Mouse (Mus musculus): Measurements from ENCODE around the gene Thsd4. TPM values are rescaled to one million over a fixed set of nuclear protein-coding genes. Genes with fewer than 3 reads are reported as not detected.

Thsd4 gene
- polyA plus RNA-seq, 1 experiment from 2014 or later = 9.3 TPM

- no peak for ATAC-seq (ENCODE audit: low FRiP score)
- H3K4me2 ChIP-seq (replicated peaks) = no peak overlapping the region
- WGBS = 85% methylated on average over 6 of the region's 6 CpGs
- no peaks in the 10 kb centered on the region for H3K27me3 ChIP-seq
- no peaks in the 10 kb centered on the region for H3K36me3 ChIP-seq
- H3K27ac ChIP-seq = no peak overlapping the region
- H3K4me1 ChIP-seq = peaks cover 4% of the 10 kb centered on the region; the same call in 1 of the 2 replicates
- H3K4me3 ChIP-seq = no peak overlapping the region
- no peaks in the 10 kb centered on the region for H3K9me3 ChIP-seq (replicated peaks)
- H3K9ac ChIP-seq = no peak overlapping the region
These were observed 566.2 kb downstream of the Thsd4 start for GRCm38 (mm10) chr9:59955692-59956091.

- no peaks in the 10 kb centered on the region for H3K27me3 ChIP-seq
- peaks cover 4% of the 10 kb centered on the region; the same call in 1 of the 2 replicates for H3K4me1 ChIP-seq
- no peak for ATAC-seq (ENCODE audit: low FRiP score)
- H3K36me3 ChIP-seq = no peaks in the 10 kb centered on the region
- H3K27ac ChIP-seq = no peak overlapping the region
- no peak overlapping the region for H3K9ac ChIP-seq
- H3K9me3 ChIP-seq (replicated peaks) = no peaks in the 10 kb centered on the region
- WGBS = 71% methylated on average over 3 of the region's 3 CpGs
- no peak overlapping the region for H3K4me2 ChIP-seq (replicated peaks)
- H3K4me3 ChIP-seq = no peak overlapping the region
These were observed 566.6 kb downstream of the Thsd4 start for GRCm38 (mm10) chr9:59955199-59955598.

GRCm38 (mm10) chr9:59953556-59953955 lies 568.3 kb downstream of the Thsd4 start:
- H3K27ac ChIP-seq = 0 out of 2 replicates have a peak overlapping the region, but pooled peaks have one; percentile 4
- no peak overlapping the region for H3K4me3 ChIP-seq
- no peak overlapping the region for H3K4me2 ChIP-seq (replicated peaks)
- no peak overlapping the region for H3K9ac ChIP-seq
- 82% methylated on average over 7 of the region's 7 CpGs for WGBS
- no peaks in the 10 kb centered on the region for H3K27me3 ChIP-seq
- peaks cover 5% of the 10 kb centered on the region; the same call in 1 of the 2 replicates for H3K4me1 ChIP-seq
- H3K36me3 ChIP-seq = no peaks in the 10 kb centered on the region
- H3K9me3 ChIP-seq (replicated peaks) = no peaks in the 10 kb centered on the region
- no peak for ATAC-seq (ENCODE audit: low FRiP score)

GRCm38 (mm10) chr9:59952515-59953070 lies 569.3 kb downstream of the Thsd4 start:
- 66% methylated on average over 7 of the region's 8 CpGs for WGBS

GRCm38 (mm10) chr9:59951943-59952342 lies 569.9 kb downstream of the Thsd4 start:
- H3K4me3 ChIP-seq = no peak overlapping the region
- H3K27me3 ChIP-seq = no peaks in the 10 kb centered on the region
- peaks cover 6% of the 10 kb centered on the region; the same call in 1 of the 2 replicates for H3K4me1 ChIP-seq
- no peak for ATAC-seq (ENCODE audit: low FRiP score)
- WGBS = 88% methylated on average over 4 of the region's 4 CpGs
- H3K9me3 ChIP-seq (replicated peaks) = no peaks in the 10 kb centered on the region
- no peaks in the 10 kb centered on the region for H3K36me3 ChIP-seq
- H3K4me2 ChIP-seq (replicated peaks) = no peak overlapping the region
- H3K27ac ChIP-seq = no peak overlapping the region
- H3K9ac ChIP-seq = no peak overlapping the region

More at GRCm38 (mm10) chr9:59952515-59953070, 569.3 kb downstream of the Thsd4 start:
- Histone ChIP-seq H3K27me3 (no peaks in the 10 kb centered on the region), H3K27ac (no peak overlapping the region), H3K9ac (no peak overlapping the region), H3K4me2 (replicated peaks) (no peak overlapping the region), H3K36me3 (no peaks in the 10 kb centered on the region), H3K4me1 (peaks cover 6% of the 10 kb centered on the region; the same call in 1 of the 2 replicates), H3K4me3 (no peak overlapping the region), H3K9me3 (replicated peaks) (no peaks in the 10 kb centered on the region)
- no peak for ATAC-seq (ENCODE audit: low FRiP score)

GRCm38 (mm10) chr9:59951001-59951750 lies 570.7 kb downstream of the Thsd4 start:
- 86% methylated on average over 9 of the region's 9 CpGs for WGBS
- no peak for ATAC-seq (ENCODE audit: low FRiP score)

GRCm38 (mm10) chr9:59949981-59950380 lies 571.9 kb downstream of the Thsd4 start:
- Histone ChIP-seq H3K4me2 (replicated peaks) (no peak overlapping the region), H3K4me3 (no peak overlapping the region), H3K9me3 (replicated peaks) (no peaks in the 10 kb centered on the region), H3K27ac (no peak overlapping the region), H3K9ac (no peak overlapping the region), H3K36me3 (no peaks in the 10 kb centered on the region), H3K4me1 (peaks cover 6% of the 10 kb centered on the region; the same call in 1 of the 2 replicates), H3K27me3 (no peaks in the 10 kb centered on the region)
- 89% methylated on average over 5 of the region's 5 CpGs for WGBS
- no peak for ATAC-seq (ENCODE audit: low FRiP score)

More at GRCm38 (mm10) chr9:59951001-59951750, 570.7 kb downstream of the Thsd4 start:
- Histone ChIP-seq H3K27me3 (no peaks in the 10 kb centered on the region), H3K4me3 (no peak overlapping the region), H3K4me2 (replicated peaks) (no peak overlapping the region), H3K4me1 (peaks cover 6% of the 10 kb centered on the region; the same call in 1 of the 2 replicates), H3K36me3 (no peaks in the 10 kb centered on the region), H3K9ac (no peak overlapping the region), H3K9me3 (replicated peaks) (no peaks in the 10 kb centered on the region), H3K27ac (no peak overlapping the region)

GRCm38 (mm10) chr9:59949511-59949910 lies 572.3 kb downstream of the Thsd4 start:
- Histone ChIP-seq H3K36me3 (no peaks in the 10 kb centered on the region), H3K4me2 (replicated peaks) (no peak overlapping the region), H3K27ac (no peak overlapping the region), H3K4me3 (no peak overlapping the region), H3K9me3 (replicated peaks) (no peaks in the 10 kb centered on the region), H3K9ac (no peak overlapping the region), H3K27me3 (no peaks in the 10 kb centered on the region), H3K4me1 (peaks cover 6% of the 10 kb centered on the region; the same call in 1 of the 2 replicates)
- ATAC-seq (ENCODE audit: low FRiP score) = no peak
- WGBS = 82% methylated on average over 6 of the region's 6 CpGs

- WGBS = 91% methylated on average over 17 of the region's 17 CpGs
- Histone ChIP-seq H3K4me1 (peaks cover 2% of the 10 kb centered on the region; the same call in 1 of the 2 replicates), H3K9ac (no peak overlapping the region), H3K36me3 (no peaks in the 10 kb centered on the region), H3K27me3 (no peaks in the 10 kb centered on the region), H3K9me3 (replicated peaks) (no peaks in the 10 kb centered on the region), H3K27ac (no peak overlapping the region), H3K4me2 (replicated peaks) (no peak overlapping the region), H3K4me3 (no peak overlapping the region)
- no peak for ATAC-seq (ENCODE audit: low FRiP score)
These were observed 573.1 kb downstream of the Thsd4 start for GRCm38 (mm10) chr9:59948691-59949250.

GRCm38 (mm10) chr9:59948226-59948625 lies 573.6 kb downstream of the Thsd4 start:
- whole genome bisulfite sequencing = 78% methylated on average over 8 of the region's 8 CpGs
- Histone ChIP-seq H3K27me3 (no peaks in the 10 kb centered on the region), H3K36me3 (no peaks in the 10 kb centered on the region), H3K4me2 (replicated peaks) (no peak overlapping the region), H3K4me3 (no peak overlapping the region), H3K4me1 (0 out of 2 replicates have a peak, but pooled peaks cover 2% of the 10 kb centered on the region), H3K9me3 (replicated peaks) (no peaks in the 10 kb centered on the region), H3K9ac (no peak overlapping the region), H3K27ac (no peak overlapping the region)
- ATAC-seq (ENCODE audit: low FRiP score) = no peak

- no peak for ATAC-seq (ENCODE audit: low FRiP score)
- Histone ChIP-seq H3K27me3 (no peaks in the 10 kb centered on the region), H3K27ac (no peak overlapping the region), H3K9ac (no peak overlapping the region), H3K9me3 (replicated peaks) (no peaks in the 10 kb centered on the region), H3K4me3 (no peak overlapping the region), H3K4me2 (replicated peaks) (no peak overlapping the region), H3K4me1 (0 out of 2 replicates have a peak, but pooled peaks cover 4% of the 10 kb centered on the region), H3K36me3 (no peaks in the 10 kb centered on the region)
- 85% methylated on average over 8 of the region's 8 CpGs for WGBS
These were observed 574.6 kb downstream of the Thsd4 start for GRCm38 (mm10) chr9:59947271-59947670.

GRCm38 (mm10) chr9:59945241-59945640 lies 576.6 kb downstream of the Thsd4 start:
- no peaks in the 10 kb centered on the region for H3K9me3 ChIP-seq (replicated peaks)
- H3K27me3 ChIP-seq = no peaks in the 10 kb centered on the region
- no peak overlapping the region for H3K4me3 ChIP-seq
- no peaks in the 10 kb centered on the region for H3K36me3 ChIP-seq
- no peak overlapping the region for H3K27ac ChIP-seq
- peaks cover 7% of the 10 kb centered on the region; the same call in 1 of the 2 replicates for H3K4me1 ChIP-seq
- H3K4me2 ChIP-seq (replicated peaks) = no peak overlapping the region
- 77% methylated on average over 3 of the region's 3 CpGs for WGBS
- no peak overlapping the region for H3K9ac ChIP-seq
- no peak for ATAC-seq (ENCODE audit: low FRiP score)
